Mouse (Mus musculus) olfactory bulb, adult 2 months (tissue): ENCODE results near the gene Pak2.

ENCODE experiments used
- CTCF ChIP-seq: fragments of 200-500 bp; IDR thresholded peaks from 2 replicates; pipeline ENCODE4 v1.5.1; 2012; ENCODE audit warnings: low read depth, mild to moderate bottlenecking, low read length, moderate library complexity; ENCODE audit not compliant: insufficient read depth
- POLR2A ChIP-seq: fragments of 200-500 bp; IDR thresholded peaks from 2 replicates; pipeline ENCODE4 v1.6.1; 2012; ENCODE audit warnings: mild to moderate bottlenecking, low read depth, low read length, moderate library complexity; ENCODE audit not compliant: insufficient read depth

- TF ChIP-seq POLR2A, result no peak
- no peak for TF ChIP-seq CTCF
Observed at GRCm38 (mm10) chr16:31979501-31979900, 99.6 kb downstream of the Pak2 start.
